Mouse (Mus musculus): ENCODE data around the gene Shc1. TPM values are rescaled to one million over a fixed set of nuclear protein-coding genes. Genes with fewer than 3 reads are reported as not detected.

Gene Shc1
- polyA plus RNA-seq, 1 experiment from 2014 or later = 14.4 TPM

DNA sequence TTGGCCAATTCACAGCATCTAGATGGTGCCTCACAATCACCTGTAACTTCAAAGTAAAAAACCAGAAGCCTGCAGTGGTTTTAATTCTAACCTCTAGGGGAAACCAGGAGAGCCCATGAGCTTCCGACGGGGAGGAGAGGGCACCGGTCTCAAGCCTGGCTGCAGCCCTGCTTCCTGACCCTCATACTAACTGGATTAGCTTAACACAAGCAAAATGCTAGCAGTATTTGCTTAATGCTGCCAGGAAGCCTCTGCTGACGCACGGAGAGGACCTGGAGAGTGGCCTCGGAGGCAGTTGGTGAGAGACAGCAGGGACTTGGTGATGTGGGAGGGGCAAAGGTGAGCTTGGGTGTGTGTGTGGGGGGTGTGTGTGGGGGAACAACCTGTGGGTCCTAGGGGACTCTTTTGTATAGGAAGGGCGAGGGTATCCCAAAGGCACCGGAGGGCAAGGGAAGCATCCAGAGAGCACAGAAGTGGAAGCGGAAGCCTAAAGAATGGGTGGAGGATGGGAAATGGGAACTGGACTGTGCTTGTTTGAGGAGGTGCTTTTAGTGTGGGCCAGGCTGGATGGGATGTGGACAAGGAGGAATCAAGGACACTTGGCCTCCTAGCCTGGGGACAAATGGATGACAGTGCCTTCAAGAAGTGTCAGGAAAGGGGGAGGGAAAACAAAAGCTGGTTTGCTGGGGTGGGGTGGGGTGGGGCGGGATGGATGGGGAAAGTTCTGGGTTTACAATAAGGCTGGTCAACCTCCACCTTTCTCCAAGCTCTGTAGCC, 36.3 kb downstream of the Shc1 start, which contains the start of gene Pmvk:
TSS of gene Pmvk (plus strand) at position 141 of the 777 bp plus-strand sequence.
- H3K36me3 ChIP-seq (ENCODE audit: control insufficient read depth, insufficient read depth) = no peaks in the 10 kb centered on the region
- no peak for ATAC-seq
- H3K4me2 ChIP-seq (ENCODE audit: low read length) = no peak within 1 kb of the TSS
- no peak within 1 kb of the TSS for H3K4me3 ChIP-seq (replicated peaks; ENCODE audit: low read length)
- WGBS = 68% methylated on average over 10 of the region's 10 CpGs
- H3K9me3 ChIP-seq (ENCODE audit: control insufficient read depth, low read length) = no peaks in the 10 kb centered on the region
- H3K9ac ChIP-seq (replicated peaks; ENCODE audit: low read depth, low read length) = no peak within 1 kb of the TSS
- H3K27me3 ChIP-seq (replicated peaks; ENCODE audit: control insufficient read depth, insufficient read depth, low read length) = no peaks in the 10 kb centered on the region
- no peak within 1 kb of the TSS for H3K27ac ChIP-seq (ENCODE audit: low read length)
- peaks cover 1% of the 10 kb centered on the region for H3K4me1 ChIP-seq (replicated peaks; ENCODE audit: control insufficient read depth, insufficient read depth, low read length)

DNA sequence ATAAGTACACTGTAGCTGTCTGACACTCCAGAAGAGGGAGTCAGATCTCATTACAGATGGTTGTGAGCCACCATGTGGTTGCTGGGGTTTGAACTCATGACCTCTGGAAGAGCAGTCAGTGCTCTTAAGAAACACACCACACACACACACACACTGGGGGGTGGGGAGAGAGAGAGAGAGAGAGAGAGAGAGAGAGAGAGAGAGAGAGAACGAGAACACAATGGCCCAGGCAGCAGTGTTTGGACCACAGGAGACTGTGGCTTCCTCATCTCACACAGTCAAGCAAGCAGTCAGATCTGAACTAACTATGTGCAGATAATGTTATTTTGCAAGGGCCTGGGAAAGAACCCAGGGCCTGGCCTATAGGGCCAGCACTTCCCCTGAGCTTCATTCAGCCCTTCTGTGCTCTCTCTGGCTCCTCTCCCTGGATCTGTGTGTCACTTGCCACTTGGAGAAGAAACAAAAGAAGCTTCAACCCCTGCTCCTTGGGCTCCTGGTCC, 37.6 kb downstream of the Shc1 start:
- 43% methylated on average over 1 of the region's 1 CpGs for WGBS
- Histone ChIP-seq H3K4me2 (ENCODE audit: low read length) (no peak overlapping the region), H3K9ac (replicated peaks; ENCODE audit: low read depth, low read length) (no peak overlapping the region), H3K27me3 (replicated peaks; ENCODE audit: control insufficient read depth, insufficient read depth, low read length) (no peaks in the 10 kb centered on the region), H3K27ac (ENCODE audit: low read length) (no peak overlapping the region), H3K4me1 (replicated peaks; ENCODE audit: control insufficient read depth, insufficient read depth, low read length) (peaks cover 9% of the 10 kb centered on the region), H3K36me3 (ENCODE audit: control insufficient read depth, insufficient read depth) (no peaks in the 10 kb centered on the region), H3K9me3 (ENCODE audit: control insufficient read depth, low read length) (no peaks in the 10 kb centered on the region), H3K4me3 (replicated peaks; ENCODE audit: low read length) (no peak overlapping the region)
- no peak for ATAC-seq

DNA sequence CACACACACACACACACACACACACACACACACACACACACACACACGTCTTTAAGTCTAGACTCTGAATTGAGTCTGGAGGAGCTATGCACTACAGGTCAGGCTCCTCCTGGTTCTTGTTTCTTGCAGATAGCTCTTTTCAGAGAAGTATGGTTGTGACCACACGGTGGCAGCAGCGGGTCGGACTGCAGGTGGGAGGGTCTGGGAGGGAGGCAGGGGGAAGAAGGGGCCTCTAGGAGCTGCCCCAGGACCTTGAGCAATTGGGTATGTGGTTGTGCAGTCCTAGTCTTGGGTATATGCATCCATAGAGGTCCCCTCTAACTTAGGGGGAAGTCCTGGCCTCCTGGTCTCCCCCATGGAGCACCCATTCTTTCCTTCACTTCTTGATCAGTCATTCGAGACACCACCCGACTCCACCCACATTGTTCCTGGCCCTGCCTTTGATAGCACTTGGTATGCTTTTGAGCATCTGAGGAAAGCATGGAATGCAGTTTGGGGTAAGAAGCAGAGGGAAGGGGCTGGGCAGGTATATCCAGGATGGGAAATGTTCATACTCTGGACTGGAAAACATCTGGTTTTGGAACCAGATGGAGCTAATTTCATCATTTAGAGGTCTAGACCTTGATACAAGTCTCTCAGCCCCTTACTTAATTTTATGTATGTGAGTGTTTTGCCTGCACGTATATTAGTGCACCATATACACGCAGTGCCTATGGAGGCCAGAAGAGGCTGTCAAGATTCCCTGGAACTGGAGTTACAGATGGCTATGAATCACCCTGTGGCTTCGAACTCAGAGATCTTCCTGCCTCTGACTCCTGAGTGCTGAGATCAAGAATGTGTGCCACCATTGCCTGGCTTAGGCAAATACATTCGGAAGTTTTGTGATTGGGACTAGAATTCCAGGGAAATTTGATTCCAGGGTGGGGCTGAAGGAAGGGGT, 38.8 kb downstream of the Shc1 start:
- no peak for ATAC-seq
- no peak overlapping the region for H3K9ac ChIP-seq (replicated peaks; ENCODE audit: low read depth, low read length)
- 33% methylated on average over 10 of the region's 10 CpGs for WGBS
- no peak overlapping the region for H3K27ac ChIP-seq (ENCODE audit: low read length)
- no peak overlapping the region for H3K4me2 ChIP-seq (ENCODE audit: low read length)
- peaks cover 9% of the 10 kb centered on the region for H3K4me1 ChIP-seq (replicated peaks; ENCODE audit: control insufficient read depth, insufficient read depth, low read length)
- H3K27me3 ChIP-seq (replicated peaks; ENCODE audit: control insufficient read depth, insufficient read depth, low read length) = no peaks in the 10 kb centered on the region
- no peaks in the 10 kb centered on the region for H3K36me3 ChIP-seq (ENCODE audit: control insufficient read depth, insufficient read depth)
- no peaks in the 10 kb centered on the region for H3K9me3 ChIP-seq (ENCODE audit: control insufficient read depth, low read length)
- no peak overlapping the region for H3K4me3 ChIP-seq (replicated peaks; ENCODE audit: low read length)

DNA sequence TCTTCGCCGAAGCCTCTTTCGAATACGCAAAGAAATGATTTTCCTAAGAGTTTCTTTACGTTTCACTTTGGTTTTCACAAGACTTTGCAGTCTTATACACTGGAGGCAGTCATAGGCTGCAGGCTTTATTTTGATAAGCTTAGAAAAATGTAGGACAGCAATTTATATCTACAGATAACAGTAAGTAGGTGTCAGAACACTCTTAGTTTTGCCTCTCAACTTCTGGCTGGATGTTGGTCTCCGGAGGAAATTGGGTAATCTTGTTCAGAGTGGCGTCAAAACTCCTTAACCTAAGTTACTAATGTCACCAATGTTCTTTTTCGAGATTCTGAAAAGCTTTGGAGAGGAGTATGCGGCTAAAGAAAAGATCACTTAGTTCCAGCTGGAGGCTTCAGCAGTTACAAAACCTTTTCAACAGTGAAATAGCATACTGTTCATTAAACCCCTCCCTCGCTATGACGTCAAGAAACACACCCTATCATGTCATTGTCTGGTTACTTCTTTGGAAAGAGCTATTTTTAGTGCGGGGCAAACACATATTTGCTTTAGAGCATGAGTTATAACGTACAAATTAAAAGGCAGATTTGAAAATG, 40.2 kb downstream of the Shc1 start:
- peaks cover 9% of the 10 kb centered on the region for H3K4me1 ChIP-seq (replicated peaks; ENCODE audit: control insufficient read depth, insufficient read depth, low read length)
- no peak overlapping the region; the same call in 1 of the 2 replicates for H3K9ac ChIP-seq (replicated peaks; ENCODE audit: low read depth, low read length)
- peak; percentile 39 for ATAC-seq
- no peaks in the 10 kb centered on the region for H3K36me3 ChIP-seq (ENCODE audit: control insufficient read depth, insufficient read depth)
- H3K9me3 ChIP-seq (ENCODE audit: control insufficient read depth, low read length) = no peaks in the 10 kb centered on the region
- 40% methylated on average over 13 of the region's 13 CpGs for WGBS
- peak overlapping the region; percentile 3 for H3K27ac ChIP-seq (ENCODE audit: low read length)
- no peaks in the 10 kb centered on the region for H3K27me3 ChIP-seq (replicated peaks; ENCODE audit: control insufficient read depth, insufficient read depth, low read length)
- peak overlapping the region; percentile 70 for H3K4me2 ChIP-seq (ENCODE audit: low read length)
- H3K4me3 ChIP-seq (replicated peaks; ENCODE audit: low read length) = peak overlapping the region; percentile 72

DNA sequence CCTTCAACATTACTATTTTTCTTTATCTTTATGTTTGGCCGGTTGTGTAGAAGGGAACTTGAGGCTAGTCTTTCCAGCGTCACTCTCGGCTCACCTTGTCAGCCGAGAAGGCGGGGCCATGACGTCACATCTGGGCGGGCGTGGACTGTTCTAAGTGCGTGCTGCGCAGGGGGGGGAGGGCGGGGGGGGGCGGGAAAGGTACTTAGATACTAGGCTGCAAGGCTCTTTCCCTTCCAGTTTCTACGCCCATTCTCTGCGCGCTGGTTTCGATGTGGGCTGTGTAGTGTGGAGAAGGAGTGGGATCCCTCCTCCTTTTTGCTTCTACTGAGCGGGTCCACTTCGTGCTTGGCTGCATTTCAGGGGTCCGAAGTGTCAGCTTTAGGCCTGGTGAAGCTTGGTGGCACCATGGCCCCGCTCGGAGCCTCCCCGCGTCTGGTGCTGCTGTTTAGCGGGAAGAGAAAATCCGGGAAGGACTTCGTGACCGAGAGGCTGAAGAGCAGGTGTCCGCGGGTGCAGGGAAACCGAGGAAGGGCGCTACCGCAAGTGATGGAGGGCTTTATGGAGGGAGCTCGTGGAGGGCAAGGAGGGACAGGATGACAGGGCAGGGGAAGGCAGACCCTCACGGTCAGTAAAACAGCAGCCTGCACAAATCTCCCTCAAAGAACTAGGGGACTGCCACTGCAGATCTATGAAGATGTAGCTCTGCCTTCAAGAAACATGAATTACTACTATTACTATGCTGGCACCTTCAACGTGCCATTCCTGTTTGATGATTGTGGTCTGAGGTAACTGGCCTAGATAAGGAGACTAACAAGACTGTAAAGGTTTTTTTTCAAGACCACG, 40.9 kb downstream of the Shc1 start:
- peak overlapping the region; percentile 72 for H3K4me3 ChIP-seq (replicated peaks; ENCODE audit: low read length)
- peak overlapping the region; percentile 70 for H3K4me2 ChIP-seq (ENCODE audit: low read length)
- H3K36me3 ChIP-seq (ENCODE audit: control insufficient read depth, insufficient read depth) = no peaks in the 10 kb centered on the region
- peaks cover 9% of the 10 kb centered on the region for H3K4me1 ChIP-seq (replicated peaks; ENCODE audit: control insufficient read depth, insufficient read depth, low read length)
- ATAC-seq = peak; percentile 92
- no peaks in the 10 kb centered on the region for H3K9me3 ChIP-seq (ENCODE audit: control insufficient read depth, low read length)
- H3K9ac ChIP-seq (replicated peaks; ENCODE audit: low read depth, low read length) = peak overlapping the region; percentile 82
- H3K27ac ChIP-seq (ENCODE audit: low read length) = peak overlapping the region; percentile 89
- no peaks in the 10 kb centered on the region for H3K27me3 ChIP-seq (replicated peaks; ENCODE audit: control insufficient read depth, insufficient read depth, low read length)
- WGBS = under 1% methylated on average over 33 of the region's 36 CpGs

DNA sequence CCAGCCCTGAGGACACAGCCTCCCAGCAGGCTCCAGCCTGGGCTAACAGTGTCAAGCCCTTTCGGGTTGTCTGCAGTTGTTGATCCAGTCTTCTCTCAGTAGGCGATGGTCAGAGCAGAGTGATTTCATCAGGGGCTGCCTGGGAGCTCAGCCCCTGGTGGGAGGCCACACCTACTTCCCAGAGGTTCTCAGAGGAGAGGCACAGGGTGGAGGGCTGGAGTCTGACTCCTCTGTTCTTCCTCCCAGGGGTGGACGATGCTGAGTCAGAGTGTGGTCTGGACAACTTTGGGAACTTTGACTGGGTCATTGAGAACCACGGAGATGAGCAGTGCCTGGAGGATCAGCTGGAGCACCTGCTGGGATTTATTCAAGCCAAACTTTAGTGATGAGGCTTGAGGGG, 50.0 kb downstream of the Shc1 start:
- H3K36me3 ChIP-seq (ENCODE audit: control insufficient read depth, insufficient read depth) = no peaks in the 10 kb centered on the region; the same call in 1 of the 2 replicates
- 54% methylated on average over 4 of the region's 4 CpGs for WGBS

DNA sequence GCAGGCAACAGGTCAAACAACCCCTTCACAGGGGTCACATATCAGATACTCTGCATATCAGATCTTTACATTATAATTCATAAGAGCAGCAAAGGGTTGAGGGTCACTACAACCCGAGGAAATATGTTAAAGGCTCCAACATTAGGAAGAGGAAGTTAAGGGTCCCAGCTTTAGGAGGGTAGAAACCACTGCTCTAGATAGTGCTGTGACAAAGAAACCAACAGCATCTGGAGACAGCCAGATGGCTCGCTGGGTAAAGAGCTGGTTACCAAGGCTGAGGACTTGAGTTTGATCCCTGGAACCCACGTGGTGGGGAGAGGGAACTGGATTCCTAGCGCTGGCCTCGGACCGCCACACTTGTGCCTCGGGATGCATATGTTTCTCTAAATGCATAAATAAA, 54.0 kb downstream of the Shc1 start:
- Histone ChIP-seq H3K4me1 (replicated peaks; ENCODE audit: control insufficient read depth, insufficient read depth, low read length) (no peaks in the 10 kb centered on the region), H3K27ac (ENCODE audit: low read length) (no peak overlapping the region), H3K9ac (replicated peaks; ENCODE audit: low read depth, low read length) (no peak overlapping the region), H3K36me3 (ENCODE audit: control insufficient read depth, insufficient read depth) (no peaks in the 10 kb centered on the region; the same call in 1 of the 2 replicates), H3K4me3 (replicated peaks; ENCODE audit: low read length) (no peak overlapping the region), H3K4me2 (ENCODE audit: low read length) (no peak overlapping the region), H3K9me3 (ENCODE audit: control insufficient read depth, low read length) (no peaks in the 10 kb centered on the region), H3K27me3 (replicated peaks; ENCODE audit: control insufficient read depth, insufficient read depth, low read length) (no peaks in the 10 kb centered on the region)
- WGBS = 85% methylated on average over 7 of the region's 7 CpGs
- no peak for ATAC-seq

More for the DNA sequence above, 50.0 kb downstream of the Shc1 start:
- Histone ChIP-seq H3K27me3 (replicated peaks; ENCODE audit: control insufficient read depth, insufficient read depth, low read length) (no peaks in the 10 kb centered on the region), H3K9ac (replicated peaks; ENCODE audit: low read depth, low read length) (no peak overlapping the region), H3K27ac (ENCODE audit: low read length) (no peak overlapping the region), H3K4me1 (replicated peaks; ENCODE audit: control insufficient read depth, insufficient read depth, low read length) (no peaks in the 10 kb centered on the region), H3K4me3 (replicated peaks; ENCODE audit: low read length) (no peak overlapping the region), H3K4me2 (ENCODE audit: low read length) (no peak overlapping the region), H3K9me3 (ENCODE audit: control insufficient read depth, low read length) (no peaks in the 10 kb centered on the region)
- no peak for ATAC-seq

DNA sequence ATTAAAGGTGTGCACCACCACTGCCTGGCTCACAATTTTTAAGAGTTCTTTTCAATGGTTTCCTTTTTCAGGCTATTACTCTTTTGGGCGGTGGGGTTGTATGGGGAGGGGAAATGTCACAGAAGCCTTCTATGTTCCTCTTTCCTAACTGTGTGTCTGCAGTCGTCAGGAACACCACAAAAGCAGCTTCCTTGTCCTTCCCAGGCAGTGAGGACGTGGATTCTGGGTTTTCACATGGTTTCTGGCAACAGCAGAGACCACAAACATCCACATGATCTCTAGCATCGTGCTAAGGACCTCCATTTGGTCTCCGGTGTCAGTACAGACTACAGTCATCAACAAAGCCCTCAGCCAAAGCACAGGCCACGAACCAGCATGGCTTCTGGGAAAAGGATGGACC, 55.6 kb downstream of the Shc1 start:
- no peaks in the 10 kb centered on the region for H3K27me3 ChIP-seq (replicated peaks; ENCODE audit: control insufficient read depth, insufficient read depth, low read length)
- H3K27ac ChIP-seq (ENCODE audit: low read length) = no peak overlapping the region
- no peaks in the 10 kb centered on the region for H3K4me1 ChIP-seq (replicated peaks; ENCODE audit: control insufficient read depth, insufficient read depth, low read length)
- ATAC-seq = no peak
- H3K9me3 ChIP-seq (ENCODE audit: control insufficient read depth, low read length) = no peaks in the 10 kb centered on the region
- H3K36me3 ChIP-seq (ENCODE audit: control insufficient read depth, insufficient read depth) = no peaks in the 10 kb centered on the region
- 78% methylated on average over 6 of the region's 6 CpGs for WGBS
- H3K4me3 ChIP-seq (replicated peaks; ENCODE audit: low read length) = no peak overlapping the region
- no peak overlapping the region for H3K4me2 ChIP-seq (ENCODE audit: low read length)
- H3K9ac ChIP-seq (replicated peaks; ENCODE audit: low read depth, low read length) = no peak overlapping the region
